Mouse (Mus musculus) hindbrain, embryonic 12.5 days (tissue): Measurements from ENCODE around the gene Asphd2. TPM values are rescaled to one million over a fixed set of nuclear protein-coding genes. Genes with fewer than 3 reads are reported as not detected.

ENCODE experiments used
- ATAC-seq: fragments of 200-750 bp; cut with Nextera tagmentation; 2 replicates; pipeline ENCODE4 v1.8.0; 2017; ENCODE audit warnings: moderate TSS enrichment; ENCODE audit not compliant: low FRiP score
- H3K27ac ChIP-seq: fragments of 300-500 bp; sonication (generic); 2 replicates; pipeline ENCODE4 v1.5.1; 2016; ENCODE audit warnings: mild to moderate bottlenecking
- H3K27me3 ChIP-seq: fragments of 300-500 bp; sonication (generic); 2 replicates; pipeline ENCODE4 v1.6.1; 2016; ENCODE audit warnings: mild to moderate bottlenecking
- H3K36me3 ChIP-seq: fragments of 300-500 bp; sonication (generic); 2 replicates; pipeline ENCODE4 v1.6.1; 2016; ENCODE audit warnings: mild to moderate bottlenecking
- H3K4me1 ChIP-seq: fragments of 300-500 bp; sonication (generic); 2 replicates; pipeline ENCODE4 v1.6.1; 2016
- H3K4me2 ChIP-seq: fragments of 300-500 bp; sonication (generic); replicated peaks from 2 replicates; pipeline ENCODE4 v1.6.1; 2016; ENCODE audit warnings: mild to moderate bottlenecking
- H3K4me3 ChIP-seq: fragments of 300-500 bp; sonication (generic); 2 replicates; pipeline ENCODE4 v1.5.1; 2016; ENCODE audit warnings: mild to moderate bottlenecking
- H3K9ac ChIP-seq: fragments of 300-500 bp; sonication (generic); 2 replicates; pipeline ENCODE4 v1.6.1; 2016; ENCODE audit warnings: mild to moderate bottlenecking, moderate library complexity
- H3K9me3 ChIP-seq: fragments of 300-500 bp; sonication (generic); replicated peaks from 2 replicates; pipeline ENCODE4 v1.6.1; 2016; ENCODE audit warnings: mild to moderate bottlenecking
- WGBS: fragments of 180-500 bp; shearing (Covaris S2); methylation state at CpG from one replicate; pipeline ENCODE4 v1.1.7; 2016; 5-methylcytosine and 5-hydroxymethylcytosine counted together
- polyA plus RNA-seq: library from polyadenylated mRNA; unstranded; fragments of >200 nt; fragmentation: Nextera tagmentation; extraction: Ambion mirVana; gene quantifications from 2 replicates; pipeline ENCODE4 v1.2.1, GENCODE M21; 2016

Asphd2 gene
- polyA plus RNA-seq, 1 experiment from 2014 or later = 66.1 TPM

GRCm38 (mm10) chr5:112367929-112368328 is 26.7 kb downstream of the Asphd2 start:
- no peak for ATAC-seq
- no peaks in the 10 kb centered on the region for H3K9me3 ChIP-seq
- 0 out of 2 replicates have a peak, but pooled peaks cover 2% of the 10 kb centered on the region for H3K27me3 ChIP-seq
- H3K36me3 ChIP-seq = peaks cover 68% of the 10 kb centered on the region
- no peak overlapping the region for H3K4me3 ChIP-seq
- H3K9ac ChIP-seq = no peak overlapping the region
- H3K27ac ChIP-seq = no peak overlapping the region
- 89% methylated on average over 12 of the region's 12 CpGs for WGBS
- peaks cover 38% of the 10 kb centered on the region for H3K4me1 ChIP-seq
- H3K4me2 ChIP-seq = no peak overlapping the region

GRCm38 (mm10) chr5:112367338-112367737 is 27.3 kb downstream of the Asphd2 start:
- ATAC-seq = no peak

GRCm38 (mm10) chr5:112366879-112367278 is 27.8 kb downstream of the Asphd2 start:
- ATAC-seq = no peak
- Histone ChIP-seq H3K4me3 (no peak overlapping the region), H3K36me3 (peaks cover 74% of the 10 kb centered on the region), H3K27ac (no peak overlapping the region), H3K27me3 (0 out of 2 replicates have a peak, but pooled peaks cover 2% of the 10 kb centered on the region), H3K9me3 (no peaks in the 10 kb centered on the region), H3K4me2 (no peak overlapping the region), H3K4me1 (peaks cover 27% of the 10 kb centered on the region), H3K9ac (no peak overlapping the region)
- WGBS = 98% methylated on average over 6 of the region's 6 CpGs

More at GRCm38 (mm10) chr5:112367338-112367737, 27.3 kb downstream of the Asphd2 start:
- H3K9me3 ChIP-seq = no peaks in the 10 kb centered on the region
- no peak overlapping the region for H3K4me2 ChIP-seq
- no peak overlapping the region for H3K9ac ChIP-seq
- peaks cover 69% of the 10 kb centered on the region for H3K36me3 ChIP-seq
- no peak overlapping the region for H3K27ac ChIP-seq
- 93% methylated on average over 4 of the region's 4 CpGs for WGBS
- no peak overlapping the region for H3K4me3 ChIP-seq
- H3K4me1 ChIP-seq = peaks cover 32% of the 10 kb centered on the region
- 0 out of 2 replicates have a peak, but pooled peaks cover 2% of the 10 kb centered on the region for H3K27me3 ChIP-seq

GRCm38 (mm10) chr5:112364184-112364797 is 30.4 kb downstream of the Asphd2 start:
- peaks cover 58% of the 10 kb centered on the region for H3K36me3 ChIP-seq

GRCm38 (mm10) chr5:112360077-112360476 is 34.6 kb downstream of the Asphd2 start:
- no peaks in the 10 kb centered on the region for H3K4me1 ChIP-seq
- H3K4me2 ChIP-seq = no peak overlapping the region
- H3K4me3 ChIP-seq = no peak overlapping the region
- no peak overlapping the region for H3K9ac ChIP-seq
- no peak for ATAC-seq
- no peaks in the 10 kb centered on the region for H3K9me3 ChIP-seq
- WGBS = 92% methylated on average over 3 of the region's 3 CpGs
- H3K36me3 ChIP-seq = peaks cover 65% of the 10 kb centered on the region
- H3K27ac ChIP-seq = no peak overlapping the region
- H3K27me3 ChIP-seq = no peaks in the 10 kb centered on the region

More at GRCm38 (mm10) chr5:112364184-112364797, 30.4 kb downstream of the Asphd2 start:
- Histone ChIP-seq H3K4me1 (peaks cover 1% of the 10 kb centered on the region), H3K4me2 (no peak overlapping the region), H3K9me3 (no peaks in the 10 kb centered on the region), H3K27me3 (no peaks in the 10 kb centered on the region), H3K9ac (no peak overlapping the region), H3K27ac (no peak overlapping the region), H3K4me3 (no peak overlapping the region)
- 76% methylated on average over 10 of the region's 10 CpGs for WGBS
- ATAC-seq = no peak

- Histone ChIP-seq H3K9ac (no peak overlapping the region), H3K27ac (no peak overlapping the region), H3K36me3 (peaks cover 65% of the 10 kb centered on the region), H3K27me3 (no peaks in the 10 kb centered on the region), H3K4me2 (no peak overlapping the region), H3K4me3 (no peak overlapping the region), H3K9me3 (no peaks in the 10 kb centered on the region), H3K4me1 (no peaks in the 10 kb centered on the region)
- 91% methylated on average over 4 of the region's 4 CpGs for WGBS
- ATAC-seq = no peak
Measured at GRCm38 (mm10) chr5:112359520-112359919, 35.1 kb downstream of the Asphd2 start.

GRCm38 (mm10) chr5:112356322-112356721 is 38.3 kb downstream of the Asphd2 start:
- ATAC-seq = no peak
- WGBS = 91% methylated on average over 9 of the region's 9 CpGs
- Histone ChIP-seq H3K4me1 (no peaks in the 10 kb centered on the region), H3K27me3 (no peaks in the 10 kb centered on the region), H3K36me3 (peaks cover 63% of the 10 kb centered on the region), H3K9ac (no peak overlapping the region), H3K27ac (no peak overlapping the region), H3K4me2 (no peak overlapping the region), H3K9me3 (no peaks in the 10 kb centered on the region), H3K4me3 (no peak overlapping the region)

GRCm38 (mm10) chr5:112355910-112356309 is 38.8 kb downstream of the Asphd2 start, which contains the start of gene Gm6583:
Gene Gm6583, minus strand, starts transcription at chr5:112356033.
- Histone ChIP-seq H3K9ac (no peak within 1 kb of the TSS), H3K4me2 (no peak within 1 kb of the TSS), H3K4me1 (no peaks in the 10 kb centered on the region), H3K9me3 (no peaks in the 10 kb centered on the region), H3K27ac (no peak within 1 kb of the TSS), H3K27me3 (no peaks in the 10 kb centered on the region), H3K36me3 (peaks cover 67% of the 10 kb centered on the region), H3K4me3 (no peak within 1 kb of the TSS)
- 63% methylated on average over 13 of the region's 13 CpGs for WGBS
- ATAC-seq = no peak

- 90% methylated on average over 6 of the region's 6 CpGs for WGBS
- Histone ChIP-seq H3K4me2 (no peak overlapping the region), H3K36me3 (peaks cover 70% of the 10 kb centered on the region), H3K9ac (no peak overlapping the region), H3K4me1 (no peaks in the 10 kb centered on the region), H3K27me3 (no peaks in the 10 kb centered on the region), H3K4me3 (no peak overlapping the region), H3K27ac (no peak overlapping the region), H3K9me3 (no peaks in the 10 kb centered on the region)
- no peak for ATAC-seq
Measured at GRCm38 (mm10) chr5:112355493-112355892, 39.2 kb downstream of the Asphd2 start.

GRCm38 (mm10) chr5:112349169-112349568 is 45.5 kb downstream of the Asphd2 start:
- Histone ChIP-seq H3K4me3 (no peak overlapping the region), H3K9me3 (no peaks in the 10 kb centered on the region), H3K9ac (no peak overlapping the region), H3K27ac (no peak overlapping the region), H3K36me3 (peaks cover 68% of the 10 kb centered on the region), H3K4me1 (peaks cover 20% of the 10 kb centered on the region), H3K27me3 (no peaks in the 10 kb centered on the region), H3K4me2 (no peak overlapping the region)
- no peak for ATAC-seq
- 96% methylated on average over 8 of the region's 8 CpGs for WGBS

GRCm38 (mm10) chr5:112346211-112346965 is 48.3 kb downstream of the Asphd2 start:
- peaks cover 48% of the 10 kb centered on the region for H3K36me3 ChIP-seq
- H3K9ac ChIP-seq = no peak overlapping the region

GRCm38 (mm10) chr5:112344092-112344960 is 50.3 kb downstream of the Asphd2 start:
- H3K27me3 ChIP-seq = no peaks in the 10 kb centered on the region
- H3K4me2 ChIP-seq = peak overlapping the region; percentile 75; the same call in 1 of the 2 replicates
- H3K4me3 ChIP-seq = no peak overlapping the region
- no peak for ATAC-seq
- H3K36me3 ChIP-seq = peaks cover 38% of the 10 kb centered on the region
- no peaks in the 10 kb centered on the region for H3K9me3 ChIP-seq
- WGBS = 81% methylated on average over 6 of the region's 6 CpGs
- no peak overlapping the region for H3K9ac ChIP-seq
- H3K27ac ChIP-seq = no peak overlapping the region
- H3K4me1 ChIP-seq = peaks cover 44% of the 10 kb centered on the region

More at GRCm38 (mm10) chr5:112346211-112346965, 48.3 kb downstream of the Asphd2 start:
- 83% methylated on average over 16 of the region's 16 CpGs for WGBS
- no peaks in the 10 kb centered on the region for H3K9me3 ChIP-seq
- ATAC-seq = no peak
- no peak overlapping the region for H3K4me3 ChIP-seq
- H3K27ac ChIP-seq = no peak overlapping the region
- no peaks in the 10 kb centered on the region for H3K27me3 ChIP-seq
- H3K4me1 ChIP-seq = peaks cover 43% of the 10 kb centered on the region
- no peak overlapping the region for H3K4me2 ChIP-seq
